Comparison of ENCODE assay signal across 8 mouse cellular contexts in genomic region chr4:142060455-142061378, GRCm38 (mm10). TPM values are rescaled to one million over a fixed set of nuclear protein-coding genes. Genes with fewer than 3 reads are reported as not detected.
DNase-seq lines count a peak whose midpoint lies in the region; ATAC-seq lines count a peak whose summit lies in the region.

No protein-coding gene starts in this region.

- H3K36me3 ChIP-seq in heart, embryonic 14.5 days (ENCODE audit: control insufficient read depth, insufficient read depth, low read length) = no peaks in the 10 kb centered on the region
- no peaks in the 10 kb centered on the region for H3K36me3 ChIP-seq in limb, embryonic 13.5 days

- DNase-seq in left cerebral cortex, postnatal 4 days = peak; percentile 96
- DNase-seq in left cerebral cortex, adult 11 months (ENCODE audit: low spot score) = no peak
- DNase-seq in cerebellum, adult 8-10 months = peak; percentile 94
- no peak for DNase-seq in gastrocnemius, postnatal 25 days
- DNase-seq in kidney, postnatal 14 days = no peak
- no peak for DNase-seq in kidney, postnatal 25 days

- peaks cover 55 to 58% of the 10 kb centered on the region in 2 experiments for H3K4me1 ChIP-seq in heart, embryonic 14.5 days (ENCODE audit: control insufficient read depth in 2 of 2, insufficient read depth in 2 of 2, low read length in 2 of 2)
- peaks cover 37% of the 10 kb centered on the region for H3K4me1 ChIP-seq in limb, embryonic 13.5 days

- H3K27me3 ChIP-seq in heart, embryonic 14.5 days (ENCODE audit: control insufficient read depth, insufficient read depth, low read length) = no peaks in the 10 kb centered on the region
- H3K27me3 ChIP-seq in limb, embryonic 13.5 days = no peaks in the 10 kb centered on the region

- H3K9ac ChIP-seq in heart, embryonic 14.5 days (ENCODE audit: low read length) = no peak overlapping the region
- H3K9ac ChIP-seq in limb, embryonic 13.5 days = no peak overlapping the region

- no peak for ATAC-seq in heart, embryonic 14.5 days (ENCODE audit: insufficient number of reproducible peaks, insufficient read depth, low FRiP score, low read depth)
- peak; percentile 84 for ATAC-seq in limb, embryonic 13.5 days (ENCODE audit: low FRiP score, low read depth)

- no peaks in the 10 kb centered on the region for H3K9me3 ChIP-seq in heart, embryonic 14.5 days (ENCODE audit: control insufficient read depth, low read length)
- no peaks in the 10 kb centered on the region for H3K9me3 ChIP-seq in limb, embryonic 13.5 days

- intact Hi-C loops in left cerebral cortex, postnatal 4 days (cut with DNase I) = no loop called here

- H3K4me3 ChIP-seq in heart, embryonic 14.5 days (ENCODE audit: control insufficient read depth in 1 of 2, insufficient read depth in 1 of 2, low read depth in 1 of 2, low read length in 2 of 2) = no peak overlapping the region
- H3K4me3 ChIP-seq in limb, embryonic 13.5 days = no peak overlapping the region

- H3K27ac ChIP-seq in heart, embryonic 14.5 days (replicated peaks in 1 of 2; ENCODE audit: control insufficient read depth in 1 of 2, insufficient read depth in 1 of 2, low read depth in 2 of 2, low read length in 2 of 2) = peak overlapping the region; percentile 15 to 77
- peak overlapping the region; percentile 73; the same call in 1 of the 2 replicates for H3K27ac ChIP-seq in limb, embryonic 13.5 days

- 54% methylated on average over 18 of the region's 18 CpGs for WGBS in heart, embryonic 14.5 days
- WGBS in limb, embryonic 13.5 days = 30% methylated on average over 18 of the region's 18 CpGs

- no peak overlapping the region for H3K4me2 ChIP-seq in heart, embryonic 14.5 days (ENCODE audit: low read length)
- peak overlapping the region; percentile 30 for H3K4me2 ChIP-seq in limb, embryonic 13.5 days (replicated peaks)

RNA-seq across cellular contexts. Expression of gene Tmem51, which starts 23.4 kb away (rescaled TPM):
- 1 to 10 TPM; 5.2 to 5.5 TPM for total RNA-seq in left cerebral cortex, postnatal 4 days (2021)
- polyA plus RNA-seq in heart, embryonic 14.5 days (2014; fragmentation: Nextera tagmentation; extraction: Ambion mirVana) = 35.6 and 36.4 TPM in 2 replicates
- 14.2 and 14.5 TPM in 2 replicates for polyA plus RNA-seq in limb, embryonic 13.5 days (2015; fragmentation: Nextera tagmentation; extraction: Ambion mirVana)
- 1 to 10 TPM in 1 of 2 experiments, under 1 TPM in 1; 0.61 to 1.2 TPM for total RNA-seq in gastrocnemius, postnatal 25 days (2021)

RNA-seq across cellular contexts. Expression of gene Fhad1, which starts 45.8 kb away (rescaled TPM):
- 1 to 10 TPM in 1 of 2 experiments, under 1 TPM in 1; 0.90 to 1.1 TPM for total RNA-seq in left cerebral cortex, postnatal 4 days (2021)
- polyA plus RNA-seq in heart, embryonic 14.5 days (2014; fragmentation: Nextera tagmentation; extraction: Ambion mirVana) = 2.5 and 3.3 TPM in 2 replicates
- polyA plus RNA-seq in limb, embryonic 13.5 days (2015; fragmentation: Nextera tagmentation; extraction: Ambion mirVana) = 2.4 and 3.7 TPM in 2 replicates
- total RNA-seq in gastrocnemius, postnatal 25 days (2021) = under 1 TPM in 1 of 2 experiments, not detected in 1; 0.83 TPM

Comparison
In these comparisons a context has a peak if more than half of its experiments do, and no peak if none do; other contexts are left out.
1. DNase-seq: peak in left cerebral cortex, postnatal 4 days (single experiment) and cerebellum, adult 8-10 months (single experiment); none in left cerebral cortex, adult 11 months (single experiment), gastrocnemius, postnatal 25 days (single experiment), kidney, postnatal 14 days (single experiment) and kidney, postnatal 25 days (0 of 2).